Mouse (Mus musculus): ENCODE data around the gene Polr1b. TPM values are rescaled to one million over a fixed set of nuclear protein-coding genes. Genes with fewer than 3 reads are reported as not detected.

The Polr1b gene
- polyA plus RNA-seq (2012; rRNA removed): 8.1 and 9.2 TPM in 2 replicates

GRCm38 (mm10) chr2:129100784-129101310 is at the start of gene Polr1b:
Gene Polr1b (plus strand): TSS chr2:129100995.

GRCm38 (mm10) chr2:129065437-129066282 is 35.1 kb upstream of the Polr1b start, which contains the start of gene Ttl:
Gene Ttl (plus strand): TSS chr2:129065942.

GRCm38 (mm10) chr2:129129412-129129929 is 28.7 kb downstream of the Polr1b start, which contains the start of gene Chchd5:
Gene Chchd5 (plus strand): TSS chr2:129129700.

Other genes with a start within 250 kb of the Polr1b start
- 0.12 and 0.13 TPM in 2 replicates for gene Fbln7, start 238.0 kb upstream of the Polr1b start, polyA plus RNA-seq (2012; rRNA removed)
- 1.9 and 2.2 TPM in 2 replicates for gene Zc3h8, start 156.9 kb upstream of the Polr1b start, polyA plus RNA-seq (2012; rRNA removed)
- gene Zc3h6, start 133.6 kb upstream of the Polr1b start, polyA plus RNA-seq (2012; rRNA removed): 0.36 and 0.44 TPM in 2 replicates
- 2.6 TPM in 2 replicates for gene Gm10762, start 133.3 kb upstream of the Polr1b start, polyA plus RNA-seq (2012; rRNA removed)
- gene Vinac1, start 52.8 kb upstream of the Polr1b start, polyA plus RNA-seq (2012; rRNA removed): 0.08 and 0.09 TPM in 2 replicates
- 1.1 and 1.2 TPM in 2 replicates for gene Ttl, start 35.1 kb upstream of the Polr1b start, polyA plus RNA-seq (2012; rRNA removed)
- gene Chchd5, start 28.7 kb downstream of the Polr1b start, polyA plus RNA-seq (2012; rRNA removed): 11.4 and 12.6 TPM in 2 replicates
- 23.0 and 25.6 TPM in 2 replicates for gene Slc20a1, start 97.8 kb downstream of the Polr1b start, polyA plus RNA-seq (2012; rRNA removed)
- 4.3 and 4.4 TPM in 2 replicates for gene Ckap2l, start 196.2 kb downstream of the Polr1b start, polyA plus RNA-seq (2012; rRNA removed)
- 4.3 and 5.7 TPM in 2 replicates for gene Il1a, start 209.0 kb downstream of the Polr1b start, polyA plus RNA-seq (2012; rRNA removed)

Data from liver, embryonic 18 days (tissue).